Mouse (Mus musculus): ENCODE data around the gene Sbk3. TPM values are rescaled to one million over a fixed set of nuclear protein-coding genes. Genes with fewer than 3 reads are reported as not detected.

The Sbk3 gene
- total and polyA plus RNA-seq, 2 experiments from 2014 or later = 2.7 to 3.9 TPM

DNA sequence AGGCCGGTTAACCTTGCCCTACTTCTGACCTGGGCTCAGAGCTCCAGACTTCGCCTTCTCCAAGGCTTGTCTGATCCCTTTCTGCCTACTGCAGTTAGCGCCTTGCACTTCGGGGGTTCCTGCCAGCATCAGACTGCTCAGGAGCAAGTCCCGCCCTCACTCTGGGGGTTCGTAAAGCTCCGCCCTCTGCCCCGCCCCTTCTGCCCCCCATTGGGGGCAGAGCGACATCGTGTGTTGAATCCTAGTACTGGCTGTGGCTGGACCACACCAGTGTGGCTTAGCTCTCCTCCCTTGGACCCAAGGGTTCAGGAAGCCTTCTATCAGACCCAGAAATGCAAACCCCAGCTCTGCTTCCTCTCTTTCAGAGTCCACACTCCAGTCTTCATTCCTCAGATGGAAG is 6.7 kb downstream of the Sbk3 start, which contains the start of gene Sbk2:
TSS of gene Sbk2 (minus strand) at position 135 of the 400 bp plus-strand sequence.
- Histone ChIP-seq H3K27me3 (ENCODE audit: control insufficient read depth, insufficient read depth, low read length) (no peaks in the 10 kb centered on the region), H3K4me2 (ENCODE audit: low read depth, low read length) (peak within 1 kb of the TSS; percentile 17; the same call in 1 of the 2 replicates), H3K36me3 (replicated peaks; ENCODE audit: control insufficient read depth, insufficient read depth, low read length) (no peaks in the 10 kb centered on the region), H3K9ac (replicated peaks; ENCODE audit: low read depth, low read length) (no peak within 1 kb of the TSS), H3K4me1 (ENCODE audit: control insufficient read depth, insufficient read depth) (no peaks in the 10 kb centered on the region), H3K4me3 (ENCODE audit: low read depth, low read length) (no peak within 1 kb of the TSS), H3K27ac (ENCODE audit: low read depth) (no peak within 1 kb of the TSS), H3K9me3 (replicated peaks; ENCODE audit: control insufficient read depth, low read length) (no peaks in the 10 kb centered on the region)
- WGBS = 3% methylated on average over 10 of the region's 10 CpGs
- TF ChIP-seq EP300 (IDR thresholded peaks at IDR 0.05; ENCODE audit: low read depth) = no peak
- TF ChIP-seq CTCF (IDR thresholded peaks at IDR 0.05; ENCODE audit: low read depth) = peak; percentile 78
- ATAC-seq (ENCODE audit: insufficient read depth, low read depth) = peak; percentile 91
- peak; percentile 57 for DNase-seq (ENCODE audit: low spot score)

DNA sequence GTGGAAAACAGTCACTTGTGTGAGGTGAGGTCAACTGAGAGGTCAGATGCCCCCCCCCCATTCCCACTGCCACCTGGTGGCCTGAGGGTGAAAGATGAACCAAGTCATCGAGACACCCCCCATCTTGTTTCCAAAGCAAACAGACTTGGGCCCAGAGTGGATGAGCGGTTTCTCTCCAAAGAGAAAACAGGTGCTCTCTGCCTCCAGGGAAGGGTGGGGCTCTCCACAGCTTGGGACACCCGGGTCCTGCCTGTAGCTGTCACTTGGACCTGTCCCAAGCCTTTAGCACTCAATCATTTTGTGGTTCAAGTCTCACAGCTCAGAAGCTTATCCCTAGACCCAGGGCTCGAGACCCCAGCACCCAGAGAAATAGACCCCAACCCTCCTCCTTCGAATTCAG is 7.4 kb downstream of the Sbk3 start:
- H3K36me3 ChIP-seq (replicated peaks; ENCODE audit: control insufficient read depth, insufficient read depth, low read length) = no peaks in the 10 kb centered on the region

DNA sequence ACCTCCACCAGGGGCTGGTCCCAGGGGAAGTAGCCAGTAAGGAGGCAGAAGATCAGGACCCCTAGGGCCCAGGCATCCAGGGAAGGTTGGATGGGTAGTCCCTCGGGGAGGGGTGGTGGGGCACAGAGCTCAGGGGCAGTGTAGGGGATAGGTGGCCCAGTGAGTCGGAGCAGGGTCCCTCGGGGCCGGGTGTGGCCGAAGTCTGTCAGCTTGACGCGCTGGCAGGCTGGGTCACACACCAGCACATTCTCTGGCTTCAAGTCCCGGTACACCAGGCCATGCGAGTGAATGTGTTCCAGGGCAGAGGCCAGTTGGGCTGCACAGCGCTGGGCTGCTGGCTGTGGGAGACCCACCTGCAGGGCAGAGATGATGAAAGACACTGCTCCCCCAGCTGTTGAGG is 13.6 kb downstream of the Sbk3 start:
- DNase-seq (ENCODE audit: low spot score) = no peak
- H3K9me3 ChIP-seq (replicated peaks; ENCODE audit: control insufficient read depth, low read length) = no peaks in the 10 kb centered on the region
- WGBS = 64% methylated on average over 10 of the region's 10 CpGs
- TF ChIP-seq EP300 (IDR thresholded peaks at IDR 0.05; ENCODE audit: low read depth) = no peak
- H3K27ac ChIP-seq (ENCODE audit: low read depth) = no peak overlapping the region
- H3K9ac ChIP-seq (replicated peaks; ENCODE audit: low read depth, low read length) = no peak overlapping the region
- H3K4me2 ChIP-seq (ENCODE audit: low read depth, low read length) = no peak overlapping the region
- H3K27me3 ChIP-seq (ENCODE audit: control insufficient read depth, insufficient read depth, low read length) = no peaks in the 10 kb centered on the region
- no peak for ATAC-seq (ENCODE audit: insufficient read depth, low read depth)
- no peak overlapping the region for H3K4me3 ChIP-seq (ENCODE audit: low read depth, low read length)
- H3K4me1 ChIP-seq (ENCODE audit: control insufficient read depth, insufficient read depth) = no peaks in the 10 kb centered on the region
- H3K36me3 ChIP-seq (replicated peaks; ENCODE audit: control insufficient read depth, insufficient read depth, low read length) = no peaks in the 10 kb centered on the region

More for the DNA sequence above, 7.4 kb downstream of the Sbk3 start:
- no peaks in the 10 kb centered on the region for H3K27me3 ChIP-seq (ENCODE audit: control insufficient read depth, insufficient read depth, low read length)
- H3K27ac ChIP-seq (ENCODE audit: low read depth) = no peak overlapping the region
- no peak overlapping the region for H3K4me2 ChIP-seq (ENCODE audit: low read depth, low read length)
- WGBS = 60% methylated on average over 5 of the region's 5 CpGs
- ATAC-seq (ENCODE audit: insufficient read depth, low read depth) (no peak), DNase-seq (ENCODE audit: low spot score) (no peak)
- TF ChIP-seq EP300 (IDR thresholded peaks at IDR 0.05; ENCODE audit: low read depth) = no peak
- peak; percentile 7; the same call in 1 of the 2 replicates for TF ChIP-seq CTCF (IDR thresholded peaks at IDR 0.05; ENCODE audit: low read depth)
- no peaks in the 10 kb centered on the region for H3K9me3 ChIP-seq (replicated peaks; ENCODE audit: control insufficient read depth, low read length)
- H3K4me1 ChIP-seq (ENCODE audit: control insufficient read depth, insufficient read depth) = no peaks in the 10 kb centered on the region
- H3K9ac ChIP-seq (replicated peaks; ENCODE audit: low read depth, low read length) = no peak overlapping the region
- no peak overlapping the region for H3K4me3 ChIP-seq (ENCODE audit: low read depth, low read length)

DNA sequence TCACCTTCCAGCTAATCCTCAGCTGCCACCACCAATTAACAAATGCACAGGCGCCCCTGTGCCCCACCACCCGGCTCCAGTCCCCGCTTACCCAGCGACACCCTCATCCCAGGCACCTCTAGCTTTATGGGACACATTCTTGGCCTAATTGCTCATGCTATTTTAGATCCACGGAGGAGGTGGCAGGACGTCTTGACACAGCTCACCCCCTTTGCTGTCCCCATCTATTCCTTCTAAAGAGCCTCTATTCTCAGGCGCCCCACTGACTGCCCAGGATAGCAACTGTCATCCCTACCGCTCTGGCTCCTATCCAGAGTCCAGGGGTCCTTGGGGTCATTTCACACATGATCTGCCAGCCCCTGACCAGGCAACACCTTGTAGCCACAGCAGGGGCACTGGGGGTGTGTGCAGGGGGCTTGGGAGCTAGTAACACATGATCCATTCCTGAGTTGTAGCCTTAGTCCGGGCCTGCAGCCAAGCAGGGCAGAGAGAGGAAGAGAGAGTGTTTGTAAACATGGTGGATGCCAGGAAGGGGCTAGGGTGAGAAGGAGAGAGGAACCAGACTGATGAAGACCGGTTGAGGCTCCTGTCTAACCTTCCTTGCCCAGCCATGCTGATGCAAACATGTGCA is 17.0 kb downstream of the Sbk3 start:
- TF ChIP-seq CTCF (IDR thresholded peaks at IDR 0.05; ENCODE audit: low read depth) = no peak
- 0 out of 2 replicates have a peak, but pooled peaks have one; percentile 50 for TF ChIP-seq EP300 (IDR thresholded peaks at IDR 0.05; ENCODE audit: low read depth)
- Histone ChIP-seq H3K9me3 (replicated peaks; ENCODE audit: control insufficient read depth, low read length) (no peaks in the 10 kb centered on the region), H3K4me2 (ENCODE audit: low read depth, low read length) (no peak overlapping the region), H3K27me3 (ENCODE audit: control insufficient read depth, insufficient read depth, low read length) (no peaks in the 10 kb centered on the region), H3K9ac (replicated peaks; ENCODE audit: low read depth, low read length) (no peak overlapping the region), H3K36me3 (replicated peaks; ENCODE audit: control insufficient read depth, insufficient read depth, low read length) (no peaks in the 10 kb centered on the region), H3K27ac (ENCODE audit: low read depth) (peak overlapping the region; percentile 28; the same call in 1 of the 2 replicates), H3K4me1 (ENCODE audit: control insufficient read depth, insufficient read depth) (no peaks in the 10 kb centered on the region), H3K4me3 (ENCODE audit: low read depth, low read length) (no peak overlapping the region)
- WGBS = 12% methylated on average over 10 of the region's 10 CpGs
- ATAC-seq (ENCODE audit: insufficient read depth, low read depth) = peak; percentile 64
- DNase-seq (ENCODE audit: low spot score) = peak; percentile 36

DNA sequence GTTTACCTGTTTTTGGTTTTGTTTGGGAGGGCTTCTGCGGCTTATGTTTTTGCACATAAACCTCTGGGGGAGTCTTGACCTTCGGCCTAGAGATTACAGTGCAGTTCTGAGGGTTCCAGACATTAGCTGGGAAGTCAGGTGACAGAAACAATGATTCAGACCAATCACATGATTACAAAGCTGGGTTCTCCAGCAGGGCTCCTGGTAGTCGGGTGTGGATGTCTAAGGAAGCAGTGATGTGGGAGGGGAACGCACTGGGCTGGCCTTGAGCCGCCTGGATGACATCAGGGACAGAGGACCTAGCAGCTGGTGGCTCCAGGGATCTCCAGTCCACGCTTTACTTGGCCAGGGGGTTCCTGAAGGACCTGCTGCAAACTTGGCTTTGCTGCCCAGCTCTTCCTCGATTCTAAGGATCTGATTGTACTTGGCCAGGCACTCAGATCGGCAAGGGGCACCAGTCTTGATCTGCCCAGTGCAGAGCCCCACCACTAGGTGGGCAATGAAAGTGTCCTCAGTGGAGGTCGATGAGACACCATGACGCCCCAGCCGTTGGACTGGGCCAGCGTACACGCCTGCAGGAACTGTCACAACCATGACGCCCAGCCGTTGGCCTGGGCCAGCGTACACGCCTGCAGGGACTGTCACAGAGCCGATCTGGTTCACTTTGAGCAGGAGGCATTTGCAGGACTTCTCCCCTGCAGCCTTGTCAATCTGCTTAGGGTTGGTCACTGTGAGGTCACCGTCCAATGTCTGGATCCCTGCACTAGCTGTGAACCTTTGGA is 20.2 kb downstream of the Sbk3 start:
- no peaks in the 10 kb centered on the region for H3K9me3 ChIP-seq (replicated peaks; ENCODE audit: control insufficient read depth, low read length)

More for the DNA sequence above, 20.2 kb downstream of the Sbk3 start:
- no peak overlapping the region for H3K27ac ChIP-seq (ENCODE audit: low read depth)
- H3K4me3 ChIP-seq (ENCODE audit: low read depth, low read length) = no peak overlapping the region
- ATAC-seq (ENCODE audit: insufficient read depth, low read depth) (no peak), DNase-seq (ENCODE audit: low spot score) (no peak)
- no peak overlapping the region for H3K9ac ChIP-seq (replicated peaks; ENCODE audit: low read depth, low read length)
- 73% methylated on average over 19 of the region's 19 CpGs for WGBS
- H3K36me3 ChIP-seq (replicated peaks; ENCODE audit: control insufficient read depth, insufficient read depth, low read length) = no peaks in the 10 kb centered on the region
- TF ChIP-seq EP300 (IDR thresholded peaks at IDR 0.05; ENCODE audit: low read depth) = no peak
- no peak for TF ChIP-seq CTCF (IDR thresholded peaks at IDR 0.05; ENCODE audit: low read depth)
- H3K4me2 ChIP-seq (ENCODE audit: low read depth, low read length) = no peak overlapping the region
- H3K27me3 ChIP-seq (ENCODE audit: control insufficient read depth, insufficient read depth, low read length) = no peaks in the 10 kb centered on the region
- no peaks in the 10 kb centered on the region for H3K4me1 ChIP-seq (ENCODE audit: control insufficient read depth, insufficient read depth)

Data from heart, postnatal 0 days (tissue).